Mouse (Mus musculus): ENCODE data around the gene Fggy. TPM values are rescaled to one million over a fixed set of nuclear protein-coding genes. Genes with fewer than 3 reads are reported as not detected.

Fggy gene
- total RNA-seq, 4 experiments from 2014 or later = 13.7 to 19.1 (median 17.5) TPM

- no peak for DNase-seq (ENCODE audit: low spot score in 2 of 2)
Measured at GRCm38 (mm10) chr4:95775574-95775973, 218.3 kb downstream of the Fggy start.

GRCm38 (mm10) chr4:95777839-95778238 is 220.5 kb downstream of the Fggy start:
- DNase-seq (ENCODE audit: low spot score in 2 of 2) = no peak

- DNase-seq (ENCODE audit: low spot score in 2 of 2) = no peak
Measured at GRCm38 (mm10) chr4:95778528-95778927, 221.2 kb downstream of the Fggy start.

- no peak for DNase-seq (ENCODE audit: low spot score in 2 of 2)
Measured at GRCm38 (mm10) chr4:95784146-95784895, 227.0 kb downstream of the Fggy start.

GRCm38 (mm10) chr4:95787609-95788008 is 230.3 kb downstream of the Fggy start:
- DNase-seq (ENCODE audit: low spot score in 2 of 2) = no peak

GRCm38 (mm10) chr4:95788867-95789266 is 231.6 kb downstream of the Fggy start:
- DNase-seq (ENCODE audit: low spot score in 2 of 2) = no peak

GRCm38 (mm10) chr4:95791913-95792475 is 234.7 kb downstream of the Fggy start:
- DNase-seq (ENCODE audit: low spot score in 2 of 2) = no peak

GRCm38 (mm10) chr4:95793647-95794328 is 236.5 kb downstream of the Fggy start:
- no peak for DNase-seq (ENCODE audit: low spot score in 2 of 2)

- no peak for DNase-seq (ENCODE audit: low spot score in 2 of 2)
Measured at GRCm38 (mm10) chr4:95794651-95795050, 237.3 kb downstream of the Fggy start.

- DNase-seq (ENCODE audit: low spot score in 2 of 2) = no peak
Measured at GRCm38 (mm10) chr4:95795283-95795682, 238.0 kb downstream of the Fggy start.

- no peak for DNase-seq (ENCODE audit: low spot score in 2 of 2)
Measured at GRCm38 (mm10) chr4:95819650-95820049, 262.3 kb downstream of the Fggy start.

GRCm38 (mm10) chr4:95821906-95822579 is 264.7 kb downstream of the Fggy start:
- no peak for DNase-seq (ENCODE audit: low spot score in 2 of 2)

- no peak for DNase-seq (ENCODE audit: low spot score in 2 of 2)
Measured at GRCm38 (mm10) chr4:95828164-95828563, 270.9 kb downstream of the Fggy start.

GRCm38 (mm10) chr4:95830320-95830719 is 273.0 kb downstream of the Fggy start:
- no peak for DNase-seq (ENCODE audit: low spot score in 2 of 2)

GRCm38 (mm10) chr4:95839860-95840259 is 282.6 kb downstream of the Fggy start:
- DNase-seq (ENCODE audit: low spot score in 2 of 2) = no peak

GRCm38 (mm10) chr4:95840389-95841053 is 283.2 kb downstream of the Fggy start:
- DNase-seq (ENCODE audit: low spot score in 2 of 2) = no peak

GRCm38 (mm10) chr4:95845981-95846617 is 288.8 kb downstream of the Fggy start:
- no peak for DNase-seq (ENCODE audit: low spot score in 2 of 2)

- no peak for DNase-seq (ENCODE audit: low spot score in 2 of 2)
Measured at GRCm38 (mm10) chr4:95847219-95847618, 289.9 kb downstream of the Fggy start.

GRCm38 (mm10) chr4:95847664-95848063 is 290.4 kb downstream of the Fggy start:
- DNase-seq (ENCODE audit: low spot score in 2 of 2) = no peak

- DNase-seq (ENCODE audit: low spot score in 2 of 2) = no peak
Measured at GRCm38 (mm10) chr4:95849497-95849896, 292.2 kb downstream of the Fggy start.
